Mouse (Mus musculus) kidney, embryonic 16.5 days (tissue): ENCODE data around the gene Srsf1. TPM values are rescaled to one million over a fixed set of nuclear protein-coding genes. Genes with fewer than 3 reads are reported as not detected.

Experiments used
- polyA plus RNA-seq: library from polyadenylated mRNA; unstranded; fragments of >200 nt; fragmentation: Nextera tagmentation; extraction: Ambion mirVana; gene quantifications from 2 replicates; pipeline ENCODE4 v1.2.1, GENCODE M21; 2015

Gene Srsf1
- polyA plus RNA-seq, 1 experiment from 2014 or later: 283 TPM

Other genes with a start within 250 kb of the Srsf1 start
- 0.15 and 0.29 TPM in 2 replicates for gene Lpo, start 219.1 kb upstream of the Srsf1 start, polyA plus RNA-seq
- gene Mks1, start 194.2 kb upstream of the Srsf1 start, polyA plus RNA-seq: 20.4 and 20.6 TPM in 2 replicates
- gene Epx, start 171.8 kb upstream of the Srsf1 start, polyA plus RNA-seq: 0.39 and 0.64 TPM in 2 replicates
- not detected in 2 replicates for gene Olfr462, start 155.1 kb upstream of the Srsf1 start, polyA plus RNA-seq
- gene Olfr463, start 150.0 kb upstream of the Srsf1 start, polyA plus RNA-seq: not detected in 2 replicates
- not detected in 2 replicates for gene Olfr464, start 126.4 kb upstream of the Srsf1 start, polyA plus RNA-seq
- gene Dynll2, start 59.8 kb upstream of the Srsf1 start, polyA plus RNA-seq: 21.0 and 23.5 TPM in 2 replicates
- gene Vezf1, start 20.9 kb downstream of the Srsf1 start, polyA plus RNA-seq: 40.2 and 44.3 TPM in 2 replicates
- gene Cuedc1, start 50.7 kb downstream of the Srsf1 start, polyA plus RNA-seq: 14.6 and 14.7 TPM in 2 replicates
- 61.5 and 66.6 TPM in 2 replicates for gene Mrps23, start 157.0 kb downstream of the Srsf1 start, polyA plus RNA-seq
- 3.0 and 3.3 TPM in 2 replicates for gene Ccdc182, start 246.7 kb downstream of the Srsf1 start, polyA plus RNA-seq